Comparison of ENCODE assay signal across 28 mouse cellular contexts in genomic region chr11:91286376-91286775, GRCm38 (mm10).
A peak's percentile ranks its signal among the peaks of the same experiment; 100 is the strongest.
DNase-seq lines count a peak whose midpoint lies in the region; ATAC-seq and TF ChIP-seq lines count a peak whose summit lies in the region.
"Had no signal": no experiment of that assay in that cellular context is flagged by ENCODE, and none has a peak within 500 bp of the region (broad histone marks: within the 10 kb centered on the region; RNA-seq: fewer than 3 reads in every experiment).

No protein-coding gene starts in this region.

- H3K4me3 ChIP-seq in embryonic facial prominence, embryonic 14.5 days (ENCODE audit: low read depth, low read length), result no peak overlapping the region
- H3K4me3 ChIP-seq in embryonic facial prominence, embryonic 10.5 days, result no peak overlapping the region
- no peak overlapping the region for H3K4me3 ChIP-seq in limb, embryonic 14.5 days (replicated peaks; ENCODE audit: low read length)
- H3K4me3 ChIP-seq in limb, embryonic 10.5 days, result no peak overlapping the region
- no peak overlapping the region for H3K4me3 ChIP-seq in lung, embryonic 16.5 days (ENCODE audit: low read length)
- H3K4me3 ChIP-seq: embryonic facial prominence, embryonic 13.5 days; forebrain, embryonic 10.5 days; forebrain, embryonic 13.5 days; gastrocnemius, adult 2 months; heart, embryonic 12.5 days; heart, embryonic 15.5 days; hindbrain, embryonic 10.5 days had no signal

- 0 out of 2 replicates have a peak, but pooled peaks have one; percentile 57 for ATAC-seq in embryonic facial prominence, embryonic 14.5 days (ENCODE audit: low read depth)
- no peak for ATAC-seq in limb, embryonic 14.5 days (ENCODE audit: low FRiP score, low read depth)
- peak; percentile 60; the same call in 1 of the 2 replicates for ATAC-seq in lung, embryonic 16.5 days (ENCODE audit: low read depth)
- ATAC-seq: forebrain, embryonic 13.5 days; forebrain, postnatal 0 days; Patski had no signal

- no peak overlapping the region for H3K4me2 ChIP-seq in embryonic facial prominence, embryonic 14.5 days (ENCODE audit: low read depth, low read length)
- no peak overlapping the region for H3K4me2 ChIP-seq in limb, embryonic 14.5 days (replicated peaks; ENCODE audit: low read depth, low read length, severe bottlenecking)
- H3K4me2 ChIP-seq in lung, embryonic 16.5 days (ENCODE audit: low read depth, low read length), result no peak overlapping the region
- H3K4me2 ChIP-seq: embryonic facial prominence, embryonic 13.5 days; forebrain, embryonic 13.5 days; heart, embryonic 12.5 days; heart, embryonic 15.5 days; hindbrain, embryonic 14.5 days had no signal

- H3K9ac ChIP-seq in embryonic facial prominence, embryonic 14.5 days (ENCODE audit: low read depth, low read length), result no peak overlapping the region
- H3K9ac ChIP-seq in limb, embryonic 14.5 days (ENCODE audit: low read depth, low read length, severe bottlenecking), result no peak overlapping the region
- no peak overlapping the region for H3K9ac ChIP-seq in lung, embryonic 16.5 days (ENCODE audit: low read length)
- H3K9ac ChIP-seq: embryonic facial prominence, embryonic 13.5 days; forebrain, embryonic 13.5 days; forebrain, postnatal 0 days; heart, embryonic 12.5 days; heart, embryonic 15.5 days; hindbrain, embryonic 14.5 days had no signal

- no peak for TF ChIP-seq POLR2A in limb, embryonic 14.5 days (IDR thresholded peaks at IDR 0.05; ENCODE audit: borderline replicate concordance, extremely low read depth, insufficient read depth, insufficient read length)

- H3K4me1 ChIP-seq in embryonic facial prominence, embryonic 14.5 days (ENCODE audit: control insufficient read depth, insufficient read depth, low read length), result no peaks in the 10 kb centered on the region; the same call in 1 of the 2 replicates
- H3K4me1 ChIP-seq in embryonic facial prominence, embryonic 10.5 days, result 0 out of 2 replicates have a peak, but pooled peaks cover 4% of the 10 kb centered on the region
- H3K4me1 ChIP-seq in limb, embryonic 14.5 days (ENCODE audit: control insufficient read depth, insufficient read depth, low read length), result no peaks in the 10 kb centered on the region
- no peaks in the 10 kb centered on the region for H3K4me1 ChIP-seq in limb, embryonic 10.5 days
- H3K4me1 ChIP-seq in lung, embryonic 16.5 days (replicated peaks; ENCODE audit: control insufficient read depth, insufficient read depth, low read length), result no peaks in the 10 kb centered on the region
- H3K4me1 ChIP-seq: embryonic facial prominence, embryonic 13.5 days; heart, embryonic 12.5 days; heart, embryonic 15.5 days; hindbrain, embryonic 10.5 days had no signal

- DNase-seq in embryonic facial prominence, embryonic 14.5 days (ENCODE audit: low spot score), result peak; percentile 92
- no peak for DNase-seq in embryonic facial prominence, embryonic 10.5 days (ENCODE audit: low spot score)
- peak; percentile 78 for DNase-seq in limb, embryonic 14.5 days (ENCODE audit: low spot score)
- DNase-seq in limb, embryonic 10.5 days (ENCODE audit: low spot score), result no peak
- no peak for DNase-seq in lung, postnatal 14 days
- peak; percentile 79 for DNase-seq in NIH3T3 (ENCODE audit: low read depth)
- no peak for DNase-seq in spleen, postnatal 14 days (ENCODE audit: low spot score in 2 of 2)
- DNase-seq: adrenal gland, postnatal 10 days; adrenal gland, postnatal 36 days; cerebellum, adult 11 months; cerebellum, adult 2 months; cerebellum, adult 9-11 months; cerebellum, postnatal 25 days; forebrain, postnatal 0 days; gastrocnemius, adult 2 months; gastrocnemius, postnatal 25 days; heart, adult 18-20 months; heart, postnatal 10 days; heart, postnatal 36 days had no signal

- no peak overlapping the region for H3K27ac ChIP-seq in embryonic facial prominence, embryonic 14.5 days (replicated peaks; ENCODE audit: low read depth, low read length)
- H3K27ac ChIP-seq in embryonic facial prominence, embryonic 10.5 days (replicated peaks), result no peak overlapping the region
- no peak overlapping the region for H3K27ac ChIP-seq in limb, embryonic 14.5 days (replicated peaks; ENCODE audit: low read depth, low read length)
- no peak overlapping the region for H3K27ac ChIP-seq in limb, embryonic 10.5 days
- no peak overlapping the region for H3K27ac ChIP-seq in lung, embryonic 16.5 days (ENCODE audit: low read length)
- H3K27ac ChIP-seq: embryonic facial prominence, embryonic 13.5 days; forebrain, embryonic 10.5 days; forebrain, embryonic 13.5 days; gastrocnemius, adult 2 months; heart, embryonic 15.5 days; hindbrain, embryonic 10.5 days; hindbrain, embryonic 14.5 days had no signal

- H3K9me3 ChIP-seq in embryonic facial prominence, embryonic 14.5 days (ENCODE audit: control insufficient read depth, low read length), result no peaks in the 10 kb centered on the region
- no peaks in the 10 kb centered on the region for H3K9me3 ChIP-seq in embryonic facial prominence, embryonic 10.5 days
- H3K9me3 ChIP-seq in limb, embryonic 14.5 days (ENCODE audit: control insufficient read depth, low read length), result no peaks in the 10 kb centered on the region
- no peaks in the 10 kb centered on the region for H3K9me3 ChIP-seq in limb, embryonic 10.5 days (replicated peaks)
- no peaks in the 10 kb centered on the region for H3K9me3 ChIP-seq in lung, embryonic 16.5 days (ENCODE audit: control insufficient read depth, low read length)
- H3K9me3 ChIP-seq: embryonic facial prominence, embryonic 13.5 days; forebrain, embryonic 10.5 days; forebrain, embryonic 13.5 days; heart, embryonic 12.5 days; heart, embryonic 15.5 days; hindbrain, embryonic 10.5 days had no signal

- no peaks in the 10 kb centered on the region for H3K27me3 ChIP-seq in embryonic facial prominence, embryonic 14.5 days (replicated peaks; ENCODE audit: control insufficient read depth, insufficient read depth, low read length)
- H3K27me3 ChIP-seq in embryonic facial prominence, embryonic 10.5 days (replicated peaks; ENCODE audit: low read depth, poor library complexity, severe bottlenecking), result no peaks in the 10 kb centered on the region
- no peaks in the 10 kb centered on the region for H3K27me3 ChIP-seq in limb, embryonic 14.5 days (ENCODE audit: control insufficient read depth, insufficient read depth, low read length)
- H3K27me3 ChIP-seq in limb, embryonic 10.5 days (ENCODE audit: low read depth, poor library complexity, severe bottlenecking), result no peaks in the 10 kb centered on the region
- H3K27me3 ChIP-seq in lung, embryonic 16.5 days (ENCODE audit: control insufficient read depth, insufficient read depth, low read depth, low read length), result no peaks in the 10 kb centered on the region
- H3K27me3 ChIP-seq: embryonic facial prominence, embryonic 13.5 days; forebrain, embryonic 13.5 days; heart, embryonic 12.5 days; heart, embryonic 15.5 days; Patski had no signal

- H3K36me3 ChIP-seq in embryonic facial prominence, embryonic 14.5 days (ENCODE audit: control insufficient read depth, insufficient read depth, low read length), result no peaks in the 10 kb centered on the region
- no peaks in the 10 kb centered on the region for H3K36me3 ChIP-seq in embryonic facial prominence, embryonic 10.5 days (replicated peaks)
- no peaks in the 10 kb centered on the region for H3K36me3 ChIP-seq in limb, embryonic 14.5 days (ENCODE audit: control insufficient read depth, insufficient read depth, low read length)
- H3K36me3 ChIP-seq in limb, embryonic 10.5 days, result no peaks in the 10 kb centered on the region
- H3K36me3 ChIP-seq in lung, embryonic 16.5 days (ENCODE audit: control insufficient read depth, insufficient read depth, low read length), result no peaks in the 10 kb centered on the region
- H3K36me3 ChIP-seq: embryonic facial prominence, embryonic 13.5 days; forebrain, embryonic 10.5 days; heart, embryonic 12.5 days; heart, embryonic 15.5 days; hindbrain, embryonic 10.5 days had no signal

Comparison
In these comparisons a context has a peak if more than half of its experiments do, and no peak if none do; other contexts are left out.
1. DNase-seq: peak in embryonic facial prominence, embryonic 14.5 days (single experiment), limb, embryonic 14.5 days (single experiment) and NIH3T3 (single experiment); none in embryonic facial prominence, embryonic 10.5 days (single experiment), limb, embryonic 10.5 days (single experiment), lung, postnatal 14 days (single experiment) and spleen, postnatal 14 days (0 of 2).